Mouse (Mus musculus) spleen, adult 2 months (tissue): Measurements from ENCODE around the gene U2af1.
"Not testable (repeated sequence)": the region's sequence is repeated elsewhere in the genome, so short reads cannot be mapped to it uniquely, and the experiment has no call there.

Experiments used
- CTCF ChIP-seq: fragments of 200-500 bp; IDR thresholded peaks from 2 replicates; pipeline ENCODE4 v1.5.1; 2011; ENCODE audit warnings: mild to moderate bottlenecking, inconsistent platforms; ENCODE audit not compliant: insufficient read depth, insufficient read length, insufficient replicate concordance; ENCODE audit errors: extremely low read depth
- POLR2A ChIP-seq: fragments of 200-500 bp; IDR thresholded peaks from 2 replicates; pipeline ENCODE4 v1.6.1; 2011; ENCODE audit warnings: low read depth, low read length, inconsistent platforms

- TF ChIP-seq CTCF, POLR2A: not testable (repeated sequence)
Measured at GRCm38 (mm10) chr17:31609173-31609572, 49.5 kb downstream of the U2af1 start.
